Mouse (Mus musculus) left cerebral cortex, postnatal 25 days (tissue): Measurements from ENCODE around the gene Ear14. TPM values are rescaled to one million over a fixed set of nuclear protein-coding genes. Genes with fewer than 3 reads are reported as not detected.
"Not testable (repeated sequence)": the region's sequence is repeated elsewhere in the genome, so short reads cannot be mapped to it uniquely, and the experiment has no call there.

ENCODE experiments used
- DNase-seq, 2 experiments: peaks; one replicate each; pipeline ENCODE4 v3.0.0; 2022; ENCODE audit warnings: low spot score in 2 of 2, mixed read lengths in 1 of 2
- intact Hi-C: fragments of 180-260 bp; cut with DNase I; formaldehyde crosslinking; loops from one replicate; pipeline ENCODE4 v1.15.1; 2025
- total RNA-seq, 2 experiments: library from RNA; stranded (reverse); gene quantifications; 2 replicates each; pipeline ENCODE4 v1.2.3; 2021

Gene Ear14
- total RNA-seq, 2 experiments from 2014 or later: not detected

- intact Hi-C loops: no loop called here
- DNase-seq: no peak
Observed at GRCm38 (mm10) chr14:51247736-51248135, 44.5 kb downstream of the Ear14 start.

DNA sequence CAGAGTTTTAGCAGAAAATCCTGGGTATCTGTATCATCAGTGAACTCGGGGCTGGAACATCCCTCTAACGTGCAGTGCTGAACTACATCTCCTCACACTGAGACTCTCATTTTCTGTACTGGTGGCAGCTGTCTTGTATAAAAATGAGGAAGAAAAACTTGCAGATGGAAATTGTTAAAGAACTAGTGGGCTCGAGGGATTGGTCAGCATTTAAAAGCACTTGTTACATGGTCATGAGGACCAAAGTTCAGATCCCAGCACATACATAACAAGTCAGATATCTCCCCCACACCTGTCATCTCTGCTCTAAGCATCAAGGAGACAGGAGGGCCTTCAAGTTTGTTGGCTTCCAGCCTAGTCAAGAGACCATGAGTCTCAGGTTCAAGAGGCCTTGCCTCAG, 47.2 kb downstream of the Ear14 start:
- intact Hi-C loops: loop anchor here (5.0 kb wide), 1 partner anchor 507 kb away; no protein-coding TSS in a partner anchor
- DNase-seq: no peak

DNA sequence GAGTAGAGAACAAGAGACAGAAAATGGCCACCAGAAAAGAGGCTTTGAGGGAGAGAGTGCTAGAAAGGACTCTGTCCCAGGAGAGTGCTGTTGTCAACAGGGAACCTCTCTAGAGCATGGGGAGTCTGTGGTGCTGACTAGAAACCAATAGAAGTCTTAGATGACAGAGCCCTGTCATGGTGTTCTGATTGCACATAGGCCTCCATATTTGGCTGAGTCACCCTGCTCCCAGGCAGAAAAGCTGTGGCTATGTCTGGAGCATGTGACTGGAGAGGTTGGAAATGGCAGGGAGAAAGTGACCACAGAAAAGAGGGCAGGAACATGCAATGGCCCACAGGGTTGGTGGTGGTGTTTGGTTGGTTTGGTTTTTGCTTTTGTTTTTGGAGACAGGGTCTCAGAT, 49.0 kb downstream of the Ear14 start:
- not testable (repeated sequence) for DNase-seq
- intact Hi-C loops: loop anchor here (5.0 kb wide), 1 partner anchor 505 kb away; no protein-coding TSS in a partner anchor

GRCm38 (mm10) chr14:51253569-51253968, 50.4 kb downstream of the Ear14 start:
- DNase-seq: no peak
- intact Hi-C loops: loop anchor here (5.0 kb wide), 1 partner anchor 504 kb away; no protein-coding TSS in a partner anchor

Other genes starting within 250 kb of the Ear14 start
- 1 to 10 TPM; 1.1 to 1.9 TPM for gene Pnp2, start 247.4 kb upstream of the Ear14 start, total RNA-seq
- under 1 TPM in 1 of 2 experiments, not detected in 1; 0.27 TPM for gene Rnase10, start 195.6 kb upstream of the Ear14 start, total RNA-seq
- gene Rnase9, start 161.5 kb upstream of the Ear14 start, total RNA-seq: not detected
- not detected for gene Rnase11, start 153.2 kb upstream of the Ear14 start, total RNA-seq
- not detected for gene Rnase12, start 145.7 kb upstream of the Ear14 start, total RNA-seq
- gene Olfr750, start 129.0 kb upstream of the Ear14 start, total RNA-seq: not detected
- 10 to 100 TPM; 20.5 to 21.8 TPM for gene Rnase4, start 112.3 kb upstream of the Ear14 start, total RNA-seq
- 1 to 10 TPM; 6.3 to 6.4 TPM for gene Ang, start 112.2 kb upstream of the Ear14 start, total RNA-seq
- not detected for gene Eddm3b, start 89.0 kb upstream of the Ear14 start, total RNA-seq
- under 1 TPM in 1 of 2 experiments, not detected in 1; 0.32 TPM for gene Rnase6, start 79.5 kb upstream of the Ear14 start, total RNA-seq
- gene Rnase1, start 56.6 kb upstream of the Ear14 start, total RNA-seq: under 1 TPM; 0.57 to 0.73 TPM
- gene Rnase2b, start 41.1 kb upstream of the Ear14 start, total RNA-seq: not detected
- not detected for gene Ang2, start 4.2 kb upstream of the Ear14 start, total RNA-seq
- gene Rnase2a, start 52.7 kb downstream of the Ear14 start, total RNA-seq: not detected
- not detected for gene Gm7247, start 158.4 kb downstream of the Ear14 start, total RNA-seq
- gene Vmn2r88, start 207.4 kb downstream of the Ear14 start, total RNA-seq: not detected
- not detected for gene Vmn2r89, start 248.5 kb downstream of the Ear14 start, total RNA-seq